Mouse (Mus musculus) frontal cortex, postnatal 25 days (tissue): Measurements from ENCODE around the gene Arhgap35.
"Not testable (repeated sequence)": the region's sequence is repeated elsewhere in the genome, so short reads cannot be mapped to it uniquely, and the experiment has no call there.

ENCODE experiments used
- DNase-seq, 2 experiments: peaks; one replicate each; pipeline ENCODE4 v3.0.0; 2022; ENCODE audit warnings: low spot score in 2 of 2

Arhgap35 gene

GRCm38 (mm10) chr7:16614888-16615715 lies at the start of gene Arhgap35:
Arhgap35 (minus strand) TSS chr7:16614993.
- DNase-seq = peak; percentile 98 to 99

- DNase-seq = no peak
Observed at GRCm38 (mm10) chr7:16644260-16644659, 29.5 kb upstream of the Arhgap35 start.

- DNase-seq = not testable (repeated sequence)
Observed at GRCm38 (mm10) chr7:16643106-16643505, 28.3 kb upstream of the Arhgap35 start.

GRCm38 (mm10) chr7:16639028-16639427 lies 24.2 kb upstream of the Arhgap35 start:
- DNase-seq = no peak

- DNase-seq = no peak
Observed at GRCm38 (mm10) chr7:16635116-16635515, 20.3 kb upstream of the Arhgap35 start.

- not testable (repeated sequence) for DNase-seq
Observed at GRCm38 (mm10) chr7:16633913-16634312, 19.1 kb upstream of the Arhgap35 start.

GRCm38 (mm10) chr7:16631932-16632331 lies 17.1 kb upstream of the Arhgap35 start:
- DNase-seq = no peak

GRCm38 (mm10) chr7:16631025-16631424 lies 16.2 kb upstream of the Arhgap35 start:
- no peak for DNase-seq

- DNase-seq = peak in 1 of 2 experiments; percentile 53
Observed at GRCm38 (mm10) chr7:16629598-16630296, 15.0 kb upstream of the Arhgap35 start.

GRCm38 (mm10) chr7:16628096-16628771 lies 13.4 kb upstream of the Arhgap35 start:
- peak; percentile 48 to 55 for DNase-seq

- no peak for DNase-seq
Observed at GRCm38 (mm10) chr7:16623687-16624086, 8.9 kb upstream of the Arhgap35 start.

- DNase-seq = no peak
Observed at GRCm38 (mm10) chr7:16623131-16623530, 8.3 kb upstream of the Arhgap35 start.

GRCm38 (mm10) chr7:16621066-16621622 lies 6.4 kb upstream of the Arhgap35 start:
- no peak for DNase-seq

- DNase-seq = peak; percentile 28 to 46
Observed at GRCm38 (mm10) chr7:16618661-16619211, 3.9 kb upstream of the Arhgap35 start.

GRCm38 (mm10) chr7:16617045-16617444 lies 2.3 kb upstream of the Arhgap35 start:
- DNase-seq = peak in 1 of 2 experiments; percentile 62

GRCm38 (mm10) chr7:16614171-16614887 lies 464 bp downstream of the Arhgap35 start:
- DNase-seq = peak; percentile 49 to 51

- DNase-seq = peak in 1 of 2 experiments; percentile 20
Observed at GRCm38 (mm10) chr7:16613461-16614170, 1.2 kb downstream of the Arhgap35 start.

GRCm38 (mm10) chr7:16610345-16610744 lies 4.4 kb downstream of the Arhgap35 start:
- no peak for DNase-seq

- no peak for DNase-seq
Observed at GRCm38 (mm10) chr7:16608961-16609360, 5.8 kb downstream of the Arhgap35 start.

GRCm38 (mm10) chr7:16608046-16608445 lies 6.7 kb downstream of the Arhgap35 start:
- DNase-seq = no peak
